ENCODE assay signal across 9 mouse cellular contexts in genomic region chr3:104599296-104600150, GRCm38 (mm10). TPM values are rescaled to one million over a fixed set of nuclear protein-coding genes. Genes with fewer than 3 reads are reported as not detected.
DNase-seq lines count a peak whose midpoint lies in the region; ATAC-seq and TF ChIP-seq lines count a peak whose summit lies in the region.
"Had no signal": no experiment of that assay in that cellular context is flagged by ENCODE, and none has a peak within 500 bp of the region (broad histone marks: within the 10 kb centered on the region; RNA-seq: fewer than 3 reads in every experiment).

No protein-coding gene starts in this region.

- TF ChIP-seq POLR2A in thymus, adult 2 months (IDR thresholded peaks at IDR 0.05; ENCODE audit: control insufficient read depth, extremely low read depth, insufficient read depth, low read length, poor library complexity), result no peak

- peak; percentile 84 for ATAC-seq in intestine, embryonic 14.5 days (replicated peaks; ENCODE audit: low FRiP score, low TSS enrichment, low read depth)
- peak; percentile 61 for ATAC-seq in liver, embryonic 12.5 days
- ATAC-seq in midbrain, embryonic 15.5 days (replicated peaks), result no peak
- ATAC-seq in megakaryocyte-erythroid progenitor cell, adult 5-6 weeks (replicated peaks; ENCODE audit: low FRiP score, low TSS enrichment, poor library complexity, severe bottlenecking), result no peak

- H3K27ac ChIP-seq in intestine, embryonic 14.5 days (ENCODE audit: low read depth), result peak overlapping the region; percentile 73
- H3K27ac ChIP-seq in liver, embryonic 12.5 days, result peak overlapping the region; percentile 68
- H3K27ac ChIP-seq in thymus, adult 2 months (ENCODE audit: control insufficient read depth, insufficient read depth, low read length), result no peak overlapping the region
- no peak overlapping the region for H3K27ac ChIP-seq in midbrain, embryonic 15.5 days
- H3K27ac ChIP-seq: neural tube, embryonic 13.5 days had no signal

- H3K9ac ChIP-seq in intestine, embryonic 14.5 days (ENCODE audit: low read length), result no peak overlapping the region
- H3K9ac ChIP-seq in liver, embryonic 12.5 days, result no peak overlapping the region
- H3K9ac ChIP-seq in midbrain, embryonic 15.5 days, result no peak overlapping the region
- H3K9ac ChIP-seq: neural tube, embryonic 13.5 days had no signal

- no peaks in the 10 kb centered on the region for H3K9me3 ChIP-seq in intestine, embryonic 14.5 days (ENCODE audit: control insufficient read depth, low read length)
- H3K9me3 ChIP-seq in liver, embryonic 12.5 days (replicated peaks), result 0 out of 2 replicates have a peak, but pooled peaks cover 3% of the 10 kb centered on the region
- H3K9me3 ChIP-seq in midbrain, embryonic 15.5 days, result no peaks in the 10 kb centered on the region
- H3K9me3 ChIP-seq: neural tube, embryonic 13.5 days had no signal

- no peak overlapping the region for H3K4me3 ChIP-seq in intestine, embryonic 14.5 days (ENCODE audit: low read depth, low read length)
- no peak overlapping the region for H3K4me3 ChIP-seq in liver, embryonic 12.5 days
- H3K4me3 ChIP-seq in thymus, adult 2 months (ENCODE audit: control insufficient read depth, insufficient read depth, low read length), result no peak overlapping the region
- no peak overlapping the region for H3K4me3 ChIP-seq in midbrain, embryonic 15.5 days
- H3K4me3 ChIP-seq: neural tube, embryonic 13.5 days had no signal

- DNase-seq in ovary, adult 18-20 months (ENCODE audit: low spot score), result peak; percentile 55
- DNase-seq in ovary, postnatal 10 days (ENCODE audit: low spot score), result no peak
- peak; percentile 69 for DNase-seq in intestine, embryonic 14.5 days (ENCODE audit: low spot score)
- peak; percentile 42 for DNase-seq in testis, postnatal 14 days (ENCODE audit: low spot score)
- DNase-seq in thymus, adult 2 months, result no peak

- H3K27me3 ChIP-seq in intestine, embryonic 14.5 days (replicated peaks; ENCODE audit: control insufficient read depth, insufficient read depth, low read length), result no peaks in the 10 kb centered on the region
- no peaks in the 10 kb centered on the region for H3K27me3 ChIP-seq in liver, embryonic 12.5 days (replicated peaks)
- no peaks in the 10 kb centered on the region for H3K27me3 ChIP-seq in thymus, adult 2 months (ENCODE audit: control insufficient read depth, insufficient read depth, low read length)
- H3K27me3 ChIP-seq in midbrain, embryonic 15.5 days (replicated peaks), result no peaks in the 10 kb centered on the region
- H3K27me3 ChIP-seq: neural tube, embryonic 13.5 days had no signal

- H3K4me2 ChIP-seq in intestine, embryonic 14.5 days (ENCODE audit: low read length), result peak overlapping the region; percentile 4; the same call in 1 of the 2 replicates
- H3K4me2 ChIP-seq in liver, embryonic 12.5 days, result no peak overlapping the region
- no peak overlapping the region for H3K4me2 ChIP-seq in midbrain, embryonic 15.5 days
- H3K4me2 ChIP-seq: neural tube, embryonic 13.5 days had no signal

- TF ChIP-seq CTCF in thymus, adult 2 months (IDR thresholded peaks at IDR 0.05; ENCODE audit: borderline replicate concordance, control insufficient read depth, extremely low read depth, insufficient read depth, low read length, poor library complexity), result no peak

- WGBS in intestine, embryonic 14.5 days, result 48% methylated on average over 20 of the region's 20 CpGs
- WGBS in liver, embryonic 12.5 days (ENCODE audit: insufficient replicate concordance), result 61% methylated on average over 20 of the region's 20 CpGs
- 84% methylated on average over 20 of the region's 20 CpGs for WGBS in thymus, adult 2 months
- 80% methylated on average over 20 of the region's 20 CpGs for WGBS in midbrain, embryonic 15.5 days

- H3K4me1 ChIP-seq in intestine, embryonic 14.5 days (replicated peaks; ENCODE audit: control insufficient read depth, insufficient read depth, low read length), result no peaks in the 10 kb centered on the region; the same call in 1 of the 2 replicates
- peaks cover 7% of the 10 kb centered on the region for H3K4me1 ChIP-seq in liver, embryonic 12.5 days
- peaks cover 6% of the 10 kb centered on the region for H3K4me1 ChIP-seq in thymus, adult 2 months (replicated peaks; ENCODE audit: control insufficient read depth, insufficient read depth, low read length)
- H3K4me1 ChIP-seq in midbrain, embryonic 15.5 days, result no peaks in the 10 kb centered on the region
- H3K4me1 ChIP-seq: neural tube, embryonic 13.5 days had no signal

- H3K36me3 ChIP-seq in intestine, embryonic 14.5 days (ENCODE audit: control insufficient read depth, insufficient read depth, low read length), result no peaks in the 10 kb centered on the region
- H3K36me3 ChIP-seq in liver, embryonic 12.5 days, result no peaks in the 10 kb centered on the region
- no peaks in the 10 kb centered on the region for H3K36me3 ChIP-seq in thymus, adult 2 months (ENCODE audit: control insufficient read depth, insufficient read depth, low read length)
- no peaks in the 10 kb centered on the region for H3K36me3 ChIP-seq in midbrain, embryonic 15.5 days (replicated peaks)
- H3K36me3 ChIP-seq: neural tube, embryonic 13.5 days had no signal

RNA-seq across cellular contexts. Expression of gene Slc16a1, which starts 38.9 kb away (rescaled TPM):
- 42.5 and 45.8 TPM in 2 replicates for polyA plus RNA-seq in intestine, embryonic 14.5 days (2014; fragmentation: Nextera tagmentation; extraction: Ambion mirVana)
- 95.7 and 96.9 TPM in 2 replicates for polyA plus RNA-seq in liver, embryonic 12.5 days (2016; fragmentation: Nextera tagmentation; extraction: Ambion mirVana)
- 54.9 and 80.5 TPM in 2 replicates for polyA plus RNA-seq in thymus, adult 2 months (2012; rRNA removed)
- polyA plus RNA-seq in midbrain, embryonic 15.5 days (2015; fragmentation: Nextera tagmentation; extraction: Ambion mirVana), result 9.0 and 9.7 TPM in 2 replicates
- 76.1 and 80.4 TPM in 2 replicates for total RNA-seq in megakaryocyte-erythroid progenitor cell, adult 5-6 weeks (2014; fragmentation: Nextera tagmentation)
- 137 and 154 TPM in 2 replicates for total RNA-seq in megakaryocyte-erythroid progenitor cell, adult 5-6 weeks (2017)

Comparison
In these comparisons a context has a peak if more than half of its experiments do, and no peak if none do; other contexts are left out.
1. DNase-seq: peak in ovary, adult 18-20 months (single experiment), intestine, embryonic 14.5 days (single experiment) and testis, postnatal 14 days (single experiment); none in ovary, postnatal 10 days (single experiment) and thymus, adult 2 months (single experiment).
2. ATAC-seq: peak in intestine, embryonic 14.5 days (single experiment) and liver, embryonic 12.5 days (single experiment); none in midbrain, embryonic 15.5 days (single experiment) and megakaryocyte-erythroid progenitor cell, adult 5-6 weeks (single experiment).
3. H3K27ac ChIP-seq: peak in intestine, embryonic 14.5 days (single experiment) and liver, embryonic 12.5 days (single experiment); none in thymus, adult 2 months (single experiment) and midbrain, embryonic 15.5 days (single experiment).